Mouse (Mus musculus): ENCODE results near the gene Fxn. TPM values are rescaled to one million over a fixed set of nuclear protein-coding genes. Genes with fewer than 3 reads are reported as not detected.
"Not testable (repeated sequence)": the region's sequence is repeated elsewhere in the genome, so short reads cannot be mapped to it uniquely, and the experiment has no call there.

Fxn gene
- polyA plus RNA-seq, 1 experiment: 7.2 TPM

DNA sequence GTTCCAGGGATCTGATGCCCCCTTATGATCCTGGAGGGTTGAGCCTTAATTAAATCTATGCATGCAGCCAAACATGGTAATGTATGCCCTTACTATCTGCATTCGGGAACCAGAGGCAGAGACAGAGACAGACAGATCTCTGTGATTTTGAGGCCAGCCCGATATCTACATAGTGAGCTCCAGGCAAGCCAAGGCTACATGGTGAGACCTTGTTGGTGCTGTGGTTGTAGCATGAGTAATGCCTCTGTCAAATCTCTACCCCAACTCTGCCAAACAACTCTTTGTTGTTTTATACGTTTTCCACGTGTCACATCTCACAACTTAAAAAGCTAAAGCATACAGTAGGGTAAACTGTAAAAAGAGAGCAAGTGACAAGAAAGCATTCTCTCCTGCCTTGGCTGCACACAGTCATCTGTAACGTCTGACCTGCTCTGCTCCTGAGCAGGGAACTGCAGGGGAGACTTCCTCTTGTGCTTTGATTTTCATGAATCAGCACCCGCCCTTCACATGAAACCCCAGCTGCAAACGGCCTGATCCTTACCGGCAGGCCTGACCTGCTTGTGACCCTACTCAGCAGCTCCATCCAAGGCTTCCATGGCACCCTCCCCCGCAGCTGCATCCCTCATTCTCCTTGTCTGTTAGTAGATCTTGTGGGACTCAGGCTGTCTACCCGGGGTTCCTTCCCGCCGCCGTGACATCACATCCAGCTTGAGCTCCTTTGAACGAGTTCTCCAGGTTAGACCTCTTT is 38.4 kb downstream of the Fxn start:
- DNase-seq (ENCODE audit: low read depth): no peak

DNA sequence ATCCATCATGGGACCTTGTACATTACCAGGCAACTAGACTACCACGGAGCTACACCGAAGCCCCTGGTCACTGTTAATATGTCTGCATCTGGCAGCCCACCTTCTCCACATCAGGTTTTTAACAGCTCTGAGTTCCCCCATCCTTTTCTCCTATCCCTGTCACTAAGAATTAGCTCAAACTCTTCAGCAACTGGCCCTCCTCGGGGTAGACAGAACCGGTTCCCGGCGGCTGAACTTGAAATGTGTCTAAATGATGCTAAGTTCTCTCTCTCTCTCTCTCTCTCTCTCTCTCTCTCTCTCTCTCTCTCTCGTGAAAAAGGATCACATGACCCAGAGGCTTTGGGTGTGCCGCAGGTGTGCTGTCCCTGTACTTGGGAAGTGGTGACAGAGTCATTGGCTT is 39.1 kb downstream of the Fxn start:
- DNase-seq (ENCODE audit: low read depth): no peak

DNA sequence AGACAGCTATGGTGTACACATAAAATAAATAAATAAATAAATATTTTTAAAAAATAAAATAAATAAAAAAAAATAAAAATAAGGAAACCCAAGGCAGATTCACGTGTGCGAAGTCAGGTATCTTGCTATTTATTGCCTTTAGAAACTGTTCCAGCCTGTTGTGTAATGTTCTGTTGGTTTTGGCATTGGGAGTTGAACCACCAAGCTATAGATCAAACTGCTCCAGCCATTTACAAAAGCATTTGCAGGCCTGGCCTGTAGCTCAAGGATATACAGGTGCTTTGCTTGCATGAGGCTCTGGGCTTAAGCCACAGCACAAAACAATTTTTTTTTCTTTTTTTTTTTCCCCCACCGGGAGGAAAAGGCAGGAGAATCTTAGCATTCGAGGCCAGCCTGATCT is 42.4 kb downstream of the Fxn start:
- peak; percentile 92 for DNase-seq (ENCODE audit: low read depth)

DNA sequence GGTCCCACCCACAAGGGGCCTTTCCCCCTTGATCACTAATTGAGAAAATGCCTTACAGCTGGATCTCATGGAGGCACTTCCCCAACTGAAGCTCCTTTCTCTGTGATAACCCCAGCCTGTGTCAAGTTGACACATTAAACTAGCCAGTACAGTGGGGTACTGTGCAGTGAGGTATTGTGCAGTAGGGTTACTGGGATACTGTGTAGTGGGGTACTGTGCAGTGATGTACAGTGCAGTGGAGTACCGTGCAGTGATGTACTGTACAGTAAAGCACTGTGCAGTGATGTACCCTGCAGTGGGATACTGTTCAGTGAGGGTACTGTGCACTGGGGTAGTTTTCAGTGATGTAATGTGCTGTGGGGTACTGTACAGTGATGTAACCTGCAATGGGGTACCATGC is 48.0 kb downstream of the Fxn start:
- DNase-seq (ENCODE audit: low read depth): not testable (repeated sequence)

DNA sequence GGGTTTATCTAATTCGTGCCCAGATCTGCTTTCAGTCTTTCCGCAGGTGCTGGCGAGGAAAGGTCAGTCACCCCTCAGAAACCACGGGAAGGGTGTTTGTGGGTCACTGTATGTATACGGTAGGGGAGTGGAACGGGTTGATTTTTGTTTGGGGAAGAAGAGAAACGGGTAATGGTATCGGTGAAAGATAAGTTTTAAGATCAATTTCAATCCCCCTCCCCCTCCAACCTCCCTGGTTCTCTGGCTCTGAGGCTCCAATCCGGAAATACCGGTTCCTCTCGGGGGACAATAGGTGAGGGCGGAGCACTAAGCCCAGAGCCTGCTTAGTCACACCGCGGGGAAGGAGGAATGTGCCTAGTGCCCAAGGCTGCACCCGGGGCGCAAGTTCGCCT is 55.1 kb downstream of the Fxn start:
- no peak for DNase-seq (ENCODE audit: low read depth)

DNA sequence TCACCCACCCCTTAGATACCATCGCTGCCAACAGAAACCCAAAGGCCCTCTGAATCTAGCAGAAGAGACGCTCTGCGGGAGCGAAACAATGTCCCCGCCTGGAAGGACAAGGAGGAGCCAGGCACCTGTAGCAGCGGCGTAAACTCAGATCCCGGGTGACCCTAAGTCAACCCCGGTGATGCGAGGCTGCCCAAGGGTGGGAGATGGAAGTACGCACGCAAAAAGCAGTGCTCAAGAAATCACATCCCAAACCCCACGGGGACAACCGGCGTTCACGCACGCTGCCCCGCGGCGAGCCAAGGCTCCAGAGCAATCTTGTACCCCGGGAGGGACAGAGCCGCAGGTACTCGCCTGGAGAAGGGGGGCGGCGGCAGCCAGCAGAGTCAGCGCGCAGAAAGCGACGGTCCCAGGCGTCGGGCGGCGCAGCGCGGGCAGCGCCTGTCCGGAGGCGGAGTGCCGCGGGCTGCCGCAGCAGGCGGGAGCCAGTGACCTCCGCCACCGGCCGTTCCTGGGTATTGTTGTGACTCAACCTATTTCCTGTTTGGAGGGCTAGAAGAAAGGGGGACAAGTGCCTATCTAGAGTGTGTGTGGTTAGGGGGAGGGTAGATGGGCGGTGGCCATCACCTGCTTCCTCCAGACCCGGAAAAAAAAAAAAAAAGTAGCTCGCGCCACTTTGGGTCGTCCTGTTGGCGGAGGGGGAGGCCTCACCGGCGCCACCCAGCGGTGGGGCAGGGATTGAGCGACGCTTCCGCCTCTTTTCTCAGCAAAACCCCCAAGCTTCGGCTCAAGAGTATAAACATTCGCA is 55.7 kb downstream of the Fxn start, which contains the start of gene Tjp2:
Tjp2 (minus strand) TSS at position 531 of the 805 bp plus-strand sequence.
- no peak for DNase-seq (ENCODE audit: low read depth)

DNA sequence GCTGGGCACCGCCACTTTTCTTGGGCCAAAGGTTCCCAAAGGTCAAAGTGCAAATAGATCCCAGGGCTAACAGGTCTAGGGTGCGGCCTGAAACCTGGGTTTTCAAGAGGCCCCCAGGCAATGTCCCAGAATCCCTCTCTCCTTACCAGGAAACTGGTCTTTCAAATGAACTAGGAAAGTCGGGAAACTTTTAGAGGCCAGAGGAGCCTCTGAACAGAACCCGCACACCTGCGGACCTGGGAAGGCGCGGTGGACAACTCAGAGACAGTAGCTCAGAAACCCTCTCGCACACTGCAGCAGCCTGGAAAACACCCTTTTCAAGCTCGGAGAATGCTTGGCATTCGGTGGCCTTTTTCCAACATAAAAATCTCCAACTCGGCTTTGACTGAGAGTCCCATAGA is 56.6 kb downstream of the Fxn start:
- DNase-seq (ENCODE audit: low read depth): no peak

DNA sequence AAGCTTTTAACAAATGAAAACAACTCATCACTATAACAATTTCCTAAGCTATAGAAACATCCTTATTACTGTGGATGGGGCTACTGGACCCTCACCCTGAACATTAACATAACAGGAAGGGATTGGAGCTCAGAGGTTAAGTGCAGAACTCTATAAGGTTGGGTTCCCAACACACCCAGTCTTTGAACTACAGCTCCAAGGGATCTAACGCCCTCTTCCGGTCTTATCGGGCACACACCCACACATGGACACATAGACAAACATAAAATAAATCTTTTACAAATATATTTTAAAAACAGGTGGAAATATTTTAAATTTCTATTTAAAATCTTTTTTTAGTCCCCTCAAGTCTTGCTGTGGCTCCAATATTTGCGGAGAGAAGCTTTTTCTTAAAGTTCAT is 59.0 kb downstream of the Fxn start:
- DNase-seq (ENCODE audit: low read depth): no peak

DNA sequence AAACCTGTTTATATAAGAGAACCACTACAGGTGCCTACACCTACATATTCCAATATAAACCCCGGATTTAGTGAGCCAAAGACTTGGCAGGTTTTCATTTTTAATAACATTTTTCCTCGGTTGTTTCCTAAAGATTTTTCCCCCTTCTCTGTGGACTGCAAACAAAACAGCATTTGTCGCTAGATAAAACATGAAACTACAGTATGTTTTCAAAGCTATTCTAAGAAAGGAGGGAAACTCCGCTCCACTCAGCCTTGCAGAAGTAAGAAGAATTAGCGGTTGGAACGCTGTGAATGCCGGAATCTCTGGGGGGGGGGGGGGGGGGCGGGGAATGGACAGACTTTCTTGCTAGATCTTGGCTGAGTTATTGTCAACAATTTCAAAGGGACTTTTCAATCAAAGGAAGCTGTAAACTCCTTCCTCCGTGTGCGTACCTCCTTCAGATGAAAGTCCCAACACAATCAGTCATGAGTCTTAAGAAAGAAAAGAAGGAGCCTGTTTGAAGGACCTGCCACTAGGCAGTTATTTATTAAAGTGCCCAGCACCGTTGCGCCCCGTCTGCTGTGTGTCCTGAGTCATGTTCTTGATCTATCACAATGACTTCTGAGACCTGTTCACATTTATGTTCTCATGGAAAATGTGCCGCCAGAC is 59.5 kb downstream of the Fxn start:
- no peak for DNase-seq (ENCODE audit: low read depth)

DNA sequence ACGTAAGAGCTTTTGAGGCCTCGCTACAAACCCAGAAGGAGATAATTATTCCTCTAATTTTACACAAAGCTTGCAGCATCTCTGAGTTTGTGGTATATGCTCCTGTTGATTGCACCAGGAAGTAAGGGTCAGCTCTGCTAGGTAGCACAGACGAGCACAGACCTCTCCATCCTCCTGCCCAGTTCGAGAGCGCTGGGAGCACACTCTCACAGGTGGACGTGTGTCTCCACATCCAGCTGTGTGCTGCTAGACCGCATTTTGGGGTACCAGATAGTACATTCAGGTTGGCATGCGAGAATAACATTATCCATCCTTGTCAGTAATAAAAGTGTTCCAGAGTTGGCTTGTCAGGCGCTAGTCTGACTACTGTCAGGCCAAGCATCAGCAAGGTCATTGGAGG is 61.4 kb downstream of the Fxn start:
- DNase-seq (ENCODE audit: low read depth): no peak

DNA sequence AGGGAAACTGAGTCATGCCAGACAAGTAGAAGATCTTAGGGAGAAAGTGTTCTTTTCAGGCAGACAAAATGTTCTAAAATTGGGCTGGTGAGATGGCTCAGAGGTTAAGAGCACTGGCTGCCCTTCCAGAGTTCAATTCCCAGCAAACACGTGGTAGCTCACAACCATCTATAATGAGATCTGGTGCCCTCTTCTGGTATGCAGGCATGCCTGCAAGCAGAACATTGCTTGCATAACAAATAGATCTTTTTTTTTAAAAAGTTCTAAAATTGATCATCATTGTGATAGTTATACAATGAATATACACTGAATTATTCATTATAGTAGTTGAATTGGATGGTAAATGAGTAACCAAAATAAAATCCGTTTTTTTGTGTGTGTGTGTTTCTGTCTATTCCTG is 62.1 kb downstream of the Fxn start:
- no peak for DNase-seq (ENCODE audit: low read depth)

DNA sequence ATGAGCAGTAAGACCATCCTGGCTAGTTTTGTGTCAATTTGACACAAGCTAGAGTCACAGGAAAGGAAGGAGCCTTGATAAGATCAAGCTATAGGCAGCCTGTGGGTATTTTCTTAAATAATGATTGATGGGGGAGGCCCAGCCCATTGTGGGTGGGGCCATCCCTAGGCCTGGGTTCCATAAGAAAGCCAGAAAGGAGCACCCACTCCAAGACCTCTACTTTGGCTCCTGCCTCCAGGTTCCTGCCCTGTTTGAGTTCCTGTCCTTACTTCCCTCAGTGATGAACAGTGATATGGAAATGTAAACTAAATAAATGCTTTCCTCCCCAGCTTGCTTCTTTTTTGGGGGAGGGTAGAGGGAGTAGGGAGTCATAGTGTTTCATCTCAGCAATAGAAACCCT is 62.6 kb downstream of the Fxn start:
- DNase-seq (ENCODE audit: low read depth): no peak

DNA sequence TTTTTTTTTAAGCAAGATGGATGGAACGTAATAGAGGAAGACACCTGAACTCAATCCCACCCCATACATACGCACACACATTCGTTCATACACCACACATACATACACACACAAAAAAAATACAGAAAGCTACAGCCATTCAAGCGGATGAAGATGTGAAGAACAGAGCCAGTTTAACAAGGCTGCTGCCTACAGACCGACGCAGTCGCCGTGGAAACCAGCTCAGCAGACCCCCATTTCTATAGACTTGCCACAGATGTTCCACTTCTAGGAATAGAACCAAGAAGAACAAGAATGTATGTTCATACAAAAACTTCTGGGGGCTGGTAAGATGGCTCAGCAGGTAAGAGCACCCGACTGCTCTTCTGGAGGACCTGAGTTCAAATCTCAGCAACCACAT is 63.6 kb downstream of the Fxn start:
- no peak for DNase-seq (ENCODE audit: low read depth)

DNA sequence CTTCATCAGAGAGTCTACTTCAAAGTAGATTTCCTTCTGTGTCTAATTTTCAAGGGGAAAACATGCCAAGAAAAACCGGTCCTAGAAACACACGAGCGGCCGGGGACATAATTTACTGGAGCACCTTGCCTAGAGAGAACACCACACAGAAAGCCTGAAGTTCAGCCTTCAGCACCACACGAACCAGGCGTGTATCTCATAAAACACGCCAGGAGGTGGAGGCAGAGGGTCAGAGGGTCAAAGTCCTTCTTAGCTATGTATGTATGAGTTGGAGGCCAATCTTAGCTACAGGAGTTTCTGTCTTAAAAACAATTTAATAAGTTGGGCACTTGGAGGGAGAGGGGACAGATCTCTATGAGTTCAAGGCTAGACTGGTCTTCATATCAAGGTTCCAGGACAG is 65.5 kb downstream of the Fxn start:
- DNase-seq (ENCODE audit: low read depth): no peak

DNA sequence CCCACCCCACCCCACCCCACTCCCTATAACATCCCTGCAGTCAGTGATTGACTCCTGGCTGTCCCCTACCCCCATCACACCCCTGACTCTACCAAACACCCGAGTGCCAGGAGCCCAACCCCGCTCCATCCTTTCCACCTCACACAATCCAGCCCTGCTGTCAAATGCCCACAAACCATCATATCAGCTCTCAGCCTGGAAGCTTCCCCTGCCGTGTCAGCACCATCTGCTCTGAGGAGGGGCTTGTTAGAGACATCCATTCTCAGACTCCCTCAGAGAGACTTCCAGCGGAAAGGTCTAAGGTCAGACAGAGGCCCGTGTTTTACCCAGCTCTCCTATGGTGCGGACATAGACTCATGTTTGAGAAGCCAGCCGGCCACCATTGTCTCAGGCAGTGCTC is 67.1 kb downstream of the Fxn start:
- DNase-seq (ENCODE audit: low read depth): no peak

DNA sequence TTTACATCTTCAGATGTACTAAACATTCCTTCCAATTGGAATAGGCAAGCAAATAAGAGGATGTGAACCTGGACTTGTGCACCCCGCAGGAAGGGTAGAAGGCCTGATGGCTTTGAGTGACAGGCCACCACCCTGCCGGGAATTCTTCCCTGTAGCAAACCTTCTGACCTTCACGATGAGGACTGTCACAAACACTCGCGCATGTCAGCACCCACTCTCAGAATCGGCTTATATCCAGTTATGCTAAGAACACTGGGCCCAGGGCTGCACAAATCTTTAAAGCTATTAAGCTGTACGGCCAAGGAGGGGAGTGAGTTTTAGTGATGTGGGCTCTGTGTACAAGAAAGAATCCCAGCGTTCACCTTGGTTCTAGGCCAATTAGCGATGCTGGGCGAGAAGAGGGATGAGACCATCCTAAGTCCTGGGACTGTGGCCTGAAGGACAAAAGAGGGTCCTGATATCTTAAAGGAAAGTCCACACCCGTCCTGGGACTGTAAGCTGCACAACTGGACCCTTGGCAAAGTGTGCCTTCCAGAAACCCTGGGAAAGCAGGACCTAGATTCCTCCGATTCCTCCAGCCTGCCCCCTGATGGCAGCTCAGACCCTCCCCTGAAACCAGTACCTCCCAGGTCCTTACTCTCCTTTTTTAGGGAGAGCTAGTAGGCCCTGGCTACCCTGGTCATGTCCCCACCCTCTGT is 67.7 kb downstream of the Fxn start:
- DNase-seq (ENCODE audit: low read depth): no peak

Other genes starting within 250 kb of the Fxn start
- 82.9 and 85.0 TPM in 2 replicates for gene Fam189a2, start 249.6 kb downstream of the Fxn start, polyA plus RNA-seq (2012; rRNA removed)
- gene Tjp2, start 55.6 kb downstream of the Fxn start, polyA plus RNA-seq (2012; rRNA removed): 22.3 and 33.9 TPM in 2 replicates
- 27.4 and 31.2 TPM in 2 replicates for gene Fam122a, start 196.8 kb upstream of the Fxn start, polyA plus RNA-seq (2012; rRNA removed)